Mouse (Mus musculus) stomach, embryonic 16.5 days (tissue): ENCODE data around the gene Atp9a. TPM values are rescaled to one million over a fixed set of nuclear protein-coding genes. Genes with fewer than 3 reads are reported as not detected.
"Not testable (repeated sequence)": the region's sequence is repeated elsewhere in the genome, so short reads cannot be mapped to it uniquely, and the experiment has no call there.

Experiments used
- ATAC-seq: fragments of 200-750 bp; cut with Nextera tagmentation; 2 replicates; pipeline ENCODE4 v1.8.0; 2017; ENCODE audit warnings: moderate number of reproducible peaks, moderate TSS enrichment; ENCODE audit not compliant: insufficient read depth, low FRiP score
- H3K27ac ChIP-seq: fragments of 300-500 bp; sonication (generic); 2 replicates; pipeline ENCODE4 v1.5.1; 2014; ENCODE audit warnings: low read length
- H3K27me3 ChIP-seq: fragments of 300-500 bp; sonication (generic); 2 replicates; pipeline ENCODE4 v1.6.1; 2014; ENCODE audit warnings: low read length, control low read depth, mixed read lengths; ENCODE audit not compliant: control insufficient read depth, insufficient read depth
- H3K36me3 ChIP-seq: fragments of 300-500 bp; sonication (generic); 2 replicates; pipeline ENCODE4 v1.6.1; 2014; ENCODE audit warnings: low read length; ENCODE audit not compliant: control insufficient read depth, insufficient read depth
- H3K4me1 ChIP-seq: fragments of 300-500 bp; sonication (generic); 2 replicates; pipeline ENCODE4 v1.6.1; 2014; ENCODE audit warnings: low read length, control low read depth, mixed read lengths; ENCODE audit not compliant: control insufficient read depth, insufficient read depth
- H3K4me2 ChIP-seq: fragments of 300-500 bp; sonication (generic); 2 replicates; pipeline ENCODE4 v1.6.1; 2014; ENCODE audit warnings: low read depth, low read length, mixed read lengths
- H3K4me3 ChIP-seq: fragments of 300-500 bp; sonication (generic); replicated peaks from 2 replicates; pipeline ENCODE4 v1.5.1; 2014; ENCODE audit warnings: mild to moderate bottlenecking, low read length
- H3K9ac ChIP-seq: fragments of 300-500 bp; sonication (generic); 2 replicates; pipeline ENCODE4 v1.6.1; 2014; ENCODE audit warnings: low read length
- H3K9me3 ChIP-seq: fragments of 300-500 bp; sonication (generic); replicated peaks from 2 replicates; pipeline ENCODE4 v1.6.1; 2016; ENCODE audit warnings: low read length, control low read depth; ENCODE audit not compliant: control insufficient read depth
- WGBS: fragments of 180-500 bp; shearing (Covaris S2); extraction: QIAGEN DNeasy Blood & Tissue Kit; methylation state at CpG from one replicate; pipeline ENCODE4 v1.1.7; 2014; 5-methylcytosine and 5-hydroxymethylcytosine counted together
- polyA plus RNA-seq: library from polyadenylated mRNA; unstranded; fragments of >200 nt; fragmentation: Nextera tagmentation; extraction: Ambion mirVana; gene quantifications from 2 replicates; pipeline ENCODE4 v1.2.1, GENCODE M21; 2015

The Atp9a gene
- polyA plus RNA-seq, 1 experiment from 2014 or later = 19.4 TPM

DNA sequence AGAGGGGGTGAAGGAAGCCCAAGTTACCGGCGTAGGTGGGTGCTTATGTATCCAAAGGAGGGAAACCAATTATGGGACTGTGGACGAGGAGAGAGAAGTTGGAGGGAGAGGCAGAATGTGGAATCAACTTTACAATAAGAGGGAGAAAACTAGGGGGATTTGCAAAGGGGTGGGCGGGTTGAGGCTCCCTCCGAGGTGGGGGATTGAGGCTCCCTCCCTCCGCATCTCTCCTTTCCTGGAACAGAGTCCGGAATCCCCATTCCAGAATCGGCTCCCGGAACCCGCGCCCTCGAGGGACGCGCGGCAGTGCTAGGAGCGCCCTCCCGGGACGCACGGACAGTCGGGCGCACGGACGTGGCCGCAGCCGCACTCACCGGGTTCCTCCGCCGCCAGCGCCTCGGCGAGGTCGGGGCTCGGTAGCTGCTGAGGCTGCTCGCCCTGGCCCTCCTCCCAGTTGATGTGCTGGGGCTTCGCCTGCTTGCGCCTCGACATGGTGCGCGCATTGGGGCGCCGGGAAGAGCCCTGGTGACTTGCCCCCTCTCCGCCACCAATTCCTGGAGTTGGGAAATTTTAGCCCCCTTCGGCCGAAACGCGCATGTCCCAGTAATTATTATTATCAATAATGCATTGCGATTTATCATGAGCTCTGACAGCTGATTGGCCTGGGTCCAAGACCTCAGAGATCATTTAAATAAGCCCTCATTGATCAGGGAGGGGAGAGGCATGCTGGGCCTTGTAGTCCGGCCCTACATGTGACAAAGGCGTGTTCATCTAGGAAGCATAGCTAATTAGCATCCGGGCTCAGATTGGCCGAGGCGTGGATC is 24.5 kb upstream of the Atp9a start:
- peaks cover 52% of the 10 kb centered on the region for H3K27me3 ChIP-seq
- peak overlapping the region; percentile 57 for H3K4me3 ChIP-seq
- H3K27ac ChIP-seq = no peak overlapping the region
- peak overlapping the region; percentile 68 for H3K9ac ChIP-seq
- peak; percentile 65; the same call in 1 of the 2 replicates for ATAC-seq
- no peaks in the 10 kb centered on the region for H3K9me3 ChIP-seq
- no peaks in the 10 kb centered on the region for H3K36me3 ChIP-seq
- peak overlapping the region; percentile 96 for H3K4me2 ChIP-seq
- H3K4me1 ChIP-seq = peaks cover 18% of the 10 kb centered on the region
- WGBS = under 1% methylated on average over 51 of the region's 52 CpGs

DNA sequence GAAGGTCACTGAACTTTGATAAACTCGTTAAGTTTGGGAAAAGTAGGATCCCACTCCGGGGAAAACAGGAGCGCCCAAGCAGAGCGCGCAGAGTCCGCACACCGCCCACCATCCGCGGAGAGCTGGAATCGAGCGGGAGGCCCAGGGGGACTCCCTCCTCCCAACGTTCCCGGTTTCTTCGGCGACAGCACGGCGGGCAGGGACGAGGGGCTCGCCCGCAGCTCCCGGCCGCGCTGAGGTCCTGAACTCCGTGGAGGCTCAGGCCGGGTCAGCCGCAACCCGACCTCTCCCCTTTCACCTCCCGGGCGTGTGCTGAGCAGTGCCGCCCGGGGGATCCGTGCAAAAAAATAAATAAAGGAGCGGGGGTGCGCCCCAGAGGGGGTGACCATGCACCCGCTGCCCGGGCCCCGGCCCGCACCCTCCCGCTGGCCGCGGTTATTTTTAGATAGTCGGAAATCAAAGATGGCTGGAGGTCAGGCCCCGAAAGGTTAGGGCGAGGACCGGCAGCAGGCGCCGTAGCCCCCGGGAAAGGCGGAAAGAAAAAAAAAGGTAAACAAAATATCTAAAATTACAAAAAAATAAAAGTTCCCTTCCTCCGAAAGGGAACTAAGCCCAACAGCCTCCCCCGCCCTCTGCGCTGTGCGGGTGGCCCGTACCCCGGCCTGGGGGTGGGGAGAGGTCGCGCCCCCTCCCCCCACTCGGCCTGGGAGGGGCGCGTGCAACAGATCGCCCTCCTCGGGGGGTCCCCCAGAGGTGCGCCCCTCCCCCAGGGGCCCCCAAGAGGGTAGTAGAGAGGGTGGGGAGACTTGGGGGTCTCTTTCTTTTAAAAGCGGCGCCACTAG is 23.7 kb upstream of the Atp9a start:
- H3K4me3 ChIP-seq = peak overlapping the region; percentile 57
- H3K9ac ChIP-seq = peak overlapping the region; percentile 68
- no peaks in the 10 kb centered on the region for H3K36me3 ChIP-seq
- no peaks in the 10 kb centered on the region for H3K9me3 ChIP-seq
- under 1% methylated on average over 65 of the region's 65 CpGs for WGBS
- peak; percentile 27; the same call in 1 of the 2 replicates for ATAC-seq
- H3K4me2 ChIP-seq = peak overlapping the region; percentile 96
- peaks cover 52% of the 10 kb centered on the region for H3K27me3 ChIP-seq
- no peak overlapping the region for H3K27ac ChIP-seq
- peaks cover 18% of the 10 kb centered on the region for H3K4me1 ChIP-seq

DNA sequence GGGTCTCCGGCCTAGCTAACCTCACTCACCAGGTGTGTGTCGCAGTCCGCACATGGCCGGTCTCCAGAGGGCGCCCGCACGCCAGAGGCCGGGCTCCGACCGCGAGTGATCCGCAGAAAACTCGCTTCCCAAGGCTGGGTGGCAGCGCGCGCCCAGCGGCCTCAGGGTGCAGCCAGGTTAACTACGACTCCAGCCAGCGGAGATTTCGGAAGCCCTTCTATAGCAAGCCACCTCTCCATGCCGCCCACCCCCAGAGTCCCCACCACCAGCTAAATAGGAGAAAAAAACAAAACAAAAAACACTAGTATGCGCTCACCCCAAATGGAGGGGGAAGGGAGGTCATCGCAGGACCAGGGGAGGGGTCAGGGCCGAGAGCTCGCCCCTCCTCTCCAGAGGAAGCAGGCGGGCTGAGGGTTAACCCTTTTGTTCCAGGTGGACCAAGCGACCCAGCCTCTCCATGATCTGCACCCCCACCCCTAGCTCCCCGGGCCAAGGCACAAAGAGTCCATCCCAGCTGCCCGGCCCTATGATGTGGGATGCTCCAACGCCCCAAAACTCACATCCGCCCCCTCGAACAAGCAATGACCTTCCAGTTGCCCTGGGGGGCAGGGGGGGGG is 23.0 kb upstream of the Atp9a start:
- Histone ChIP-seq H3K27ac (no peak overlapping the region), H3K4me3 (peak overlapping the region; percentile 57), H3K9me3 (no peaks in the 10 kb centered on the region), H3K27me3 (peaks cover 52% of the 10 kb centered on the region), H3K4me2 (peak overlapping the region; percentile 96), H3K4me1 (peaks cover 18% of the 10 kb centered on the region), H3K9ac (peak overlapping the region; percentile 68), H3K36me3 (no peaks in the 10 kb centered on the region)
- peak; percentile 45; the same call in 1 of the 2 replicates for ATAC-seq
- 1% methylated on average over 32 of the region's 32 CpGs for WGBS

DNA sequence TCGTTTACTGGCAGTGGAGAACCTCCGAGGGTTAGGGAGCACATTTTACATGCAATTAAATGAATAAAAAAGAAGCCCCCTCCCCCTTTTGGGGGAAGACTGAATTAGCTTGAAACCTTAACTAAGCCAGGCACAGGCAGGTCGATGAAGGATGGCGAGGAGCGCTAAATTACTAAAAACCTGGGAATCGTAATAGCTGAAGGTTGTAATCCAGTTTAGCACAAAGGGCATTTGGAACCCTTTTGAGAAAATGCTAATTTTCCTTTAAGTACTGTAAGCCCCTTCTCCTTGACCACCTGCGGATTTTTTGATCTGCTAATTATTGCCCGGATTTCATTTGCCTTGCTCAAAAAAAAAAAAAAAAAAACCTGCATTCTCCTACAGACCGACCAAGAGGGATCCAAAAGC is 22.3 kb upstream of the Atp9a start:
- WGBS = 36% methylated on average over 9 of the region's 9 CpGs
- H3K4me2 ChIP-seq = no peak overlapping the region
- peaks cover 52% of the 10 kb centered on the region for H3K27me3 ChIP-seq

DNA sequence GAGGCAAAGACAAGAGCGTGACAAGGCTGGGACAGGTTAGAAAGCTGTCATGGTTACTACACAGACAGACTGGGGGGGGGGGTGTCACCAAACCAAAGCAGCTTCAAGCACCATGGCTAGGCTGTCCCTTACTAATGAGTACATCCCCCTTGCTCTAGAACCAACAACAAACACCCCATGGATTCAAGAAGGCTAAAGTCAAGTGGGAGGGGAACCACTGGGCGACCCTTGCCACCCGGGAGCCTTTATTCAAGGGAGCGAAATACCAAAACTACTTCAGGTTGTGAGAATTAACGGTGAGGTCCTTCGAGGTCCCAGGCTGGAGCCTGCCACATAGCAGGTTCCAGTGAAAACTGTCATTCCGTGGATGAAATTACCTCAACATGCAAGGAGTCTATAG is 21.6 kb upstream of the Atp9a start:
- no peak for ATAC-seq
- Histone ChIP-seq H3K27me3 (peaks cover 52% of the 10 kb centered on the region), H3K9me3 (no peaks in the 10 kb centered on the region), H3K36me3 (no peaks in the 10 kb centered on the region), H3K4me1 (peaks cover 18% of the 10 kb centered on the region), H3K4me2 (no peak overlapping the region), H3K9ac (no peak overlapping the region), H3K4me3 (no peak overlapping the region), H3K27ac (no peak overlapping the region)
- WGBS = 36% methylated on average over 7 of the region's 7 CpGs

More for the DNA sequence above, 22.3 kb upstream of the Atp9a start:
- H3K9ac ChIP-seq = no peak overlapping the region
- no peaks in the 10 kb centered on the region for H3K9me3 ChIP-seq
- peaks cover 18% of the 10 kb centered on the region for H3K4me1 ChIP-seq
- H3K27ac ChIP-seq = no peak overlapping the region
- no peak for ATAC-seq
- H3K4me3 ChIP-seq = no peak overlapping the region
- H3K36me3 ChIP-seq = no peaks in the 10 kb centered on the region

DNA sequence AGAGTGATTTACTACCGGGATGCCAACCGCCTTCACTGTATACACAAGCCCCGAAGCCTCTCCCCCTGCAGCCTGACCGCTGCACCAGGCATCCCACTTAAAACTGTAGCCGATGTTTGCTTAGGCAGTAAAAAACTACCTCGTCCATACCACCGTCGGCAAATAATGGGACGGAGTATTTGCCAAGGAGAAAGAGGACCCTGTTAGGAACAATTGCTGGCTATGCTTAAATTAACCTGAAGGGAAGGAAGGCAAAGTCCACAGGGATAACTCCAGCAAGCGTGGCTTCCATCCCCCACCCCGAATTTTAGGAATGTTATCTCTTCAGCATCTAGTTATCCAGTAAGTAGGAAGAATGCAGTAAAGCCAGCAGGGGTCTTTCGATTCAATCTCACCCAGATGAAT is 20.2 kb upstream of the Atp9a start:
- 5% methylated on average over 12 of the region's 12 CpGs for WGBS
- Histone ChIP-seq H3K9me3 (no peaks in the 10 kb centered on the region), H3K4me1 (peaks cover 18% of the 10 kb centered on the region), H3K36me3 (no peaks in the 10 kb centered on the region), H3K9ac (no peak overlapping the region), H3K27me3 (peaks cover 39% of the 10 kb centered on the region), H3K4me2 (no peak overlapping the region), H3K27ac (no peak overlapping the region), H3K4me3 (no peak overlapping the region)
- no peak for ATAC-seq

DNA sequence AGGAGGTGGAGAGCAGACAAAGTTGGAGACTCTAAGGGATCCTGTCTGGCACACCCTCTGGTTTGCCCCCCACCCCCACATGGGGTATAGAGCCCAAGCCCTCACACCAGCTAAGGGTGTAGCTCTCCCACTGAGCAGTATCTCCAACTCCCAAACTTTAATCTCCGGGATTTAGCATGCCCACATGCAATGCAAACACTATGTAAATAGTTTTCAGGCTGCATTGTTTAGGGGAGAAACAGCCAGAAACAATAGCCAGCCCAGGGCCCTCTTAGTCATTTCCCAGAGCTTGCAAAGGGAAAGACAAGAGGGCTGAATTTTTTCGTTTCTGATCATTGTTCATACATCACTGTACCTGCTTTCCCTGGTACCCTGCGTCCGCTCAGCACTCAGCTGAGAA is 19.7 kb upstream of the Atp9a start:
- Histone ChIP-seq H3K36me3 (no peaks in the 10 kb centered on the region), H3K27ac (no peak overlapping the region), H3K9me3 (no peaks in the 10 kb centered on the region), H3K9ac (no peak overlapping the region), H3K4me2 (no peak overlapping the region), H3K4me3 (no peak overlapping the region), H3K4me1 (peaks cover 18% of the 10 kb centered on the region), H3K27me3 (peaks cover 34% of the 10 kb centered on the region)
- no peak for ATAC-seq
- WGBS = 16% methylated on average over 4 of the region's 4 CpGs

DNA sequence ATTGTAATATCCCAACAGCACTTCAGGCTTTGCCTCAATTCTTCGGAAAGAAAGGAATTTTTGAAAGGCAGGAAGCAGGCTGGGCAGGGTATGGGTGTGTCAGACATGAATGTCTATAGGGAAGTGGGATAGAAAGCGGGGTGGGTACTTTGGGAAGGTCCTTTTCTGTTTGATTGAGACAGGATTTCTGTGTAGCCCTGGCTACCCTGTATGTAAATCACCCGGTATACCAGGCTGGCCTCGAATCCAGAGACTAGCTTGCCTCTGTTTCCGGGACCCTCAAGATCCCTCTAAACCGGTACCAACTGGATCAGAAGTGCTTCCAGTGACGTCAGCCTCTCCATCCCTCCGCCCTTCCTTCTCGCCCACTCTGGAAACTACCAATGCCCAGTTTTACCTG is 18.9 kb upstream of the Atp9a start:
- Histone ChIP-seq H3K9ac (no peak overlapping the region), H3K9me3 (no peaks in the 10 kb centered on the region), H3K4me1 (peaks cover 12% of the 10 kb centered on the region), H3K27me3 (peaks cover 26% of the 10 kb centered on the region), H3K27ac (no peak overlapping the region), H3K36me3 (no peaks in the 10 kb centered on the region), H3K4me3 (no peak overlapping the region), H3K4me2 (no peak overlapping the region)
- 76% methylated on average over 9 of the region's 9 CpGs for WGBS
- no peak for ATAC-seq

DNA sequence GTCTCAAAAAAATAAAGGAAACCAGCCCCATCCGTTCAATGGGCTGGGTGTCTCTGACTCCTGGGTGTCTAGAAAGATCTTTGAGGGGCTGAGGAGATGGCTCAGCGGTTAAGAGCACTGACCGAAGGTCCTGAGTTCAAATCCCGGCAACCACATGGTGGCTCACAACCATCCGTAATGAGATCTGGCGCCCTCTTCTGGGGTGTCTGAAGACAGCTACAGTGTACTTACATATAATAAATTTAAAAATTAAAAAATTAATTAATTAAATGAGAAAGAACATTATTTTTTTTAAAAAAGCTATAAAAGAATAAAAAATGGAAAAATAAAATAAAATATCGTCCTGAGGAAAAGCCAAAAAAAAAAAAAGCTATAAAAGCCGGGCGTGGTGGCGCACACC is 2.2 kb upstream of the Atp9a start:
- not testable (repeated sequence) for H3K27me3 ChIP-seq, H3K9ac ChIP-seq, H3K9me3 ChIP-seq, H3K4me1 ChIP-seq, H3K4me3 ChIP-seq, H3K4me2 ChIP-seq, H3K27ac ChIP-seq, ATAC-seq, H3K36me3 ChIP-seq
- 88% methylated on average over 10 of the region's 10 CpGs for WGBS
